Mouse (Mus musculus) CH12.LX (cell line): ENCODE results near the gene Pafah1b2. TPM values are rescaled to one million over a fixed set of nuclear protein-coding genes. Genes with fewer than 3 reads are reported as not detected.
A peak's percentile ranks its signal among the peaks of the same experiment; 100 is the strongest.

Source experiments
- DNase-seq: peaks from one replicate; pipeline ENCODE4 v3.0.0-alpha.2; 2013; ENCODE audit errors: extremely low read depth
- H3K27ac ChIP-seq: 2 replicates; pipeline ENCODE4 v1.5.1; 2012; ENCODE audit warnings: low read depth, mild to moderate bottlenecking, control low read depth, moderate library complexity; ENCODE audit not compliant: insufficient read depth
- H3K27me3 ChIP-seq: replicated peaks from 2 replicates; pipeline ENCODE3; 2012; ENCODE audit warnings: inconsistent platforms
- H3K36me3 ChIP-seq, 2 experiments: replicated peaks in 1 of 2; 2 replicates each; pipeline versions ENCODE3 to v1.6.1; 2012; ENCODE audit warnings: inconsistent platforms in 1 of 2, low read length in 1 of 2, mild to moderate bottlenecking in 1 of 2, mixed read lengths in 1 of 2, moderate library complexity in 1 of 2; ENCODE audit not compliant: control insufficient read depth in 1 of 2, insufficient read depth in 1 of 2
- H3K4me1 ChIP-seq, 2 experiments: 2 replicates each; pipeline ENCODE4 v1.6.1; 2012; ENCODE audit warnings: inconsistent platforms in 1 of 2, moderate library complexity in 1 of 2; ENCODE audit not compliant: insufficient read depth in 2 of 2, control insufficient read depth in 1 of 2
- H3K4me2 ChIP-seq: 2 replicates; pipeline ENCODE4 v1.6.1; 2012; ENCODE audit warnings: low read depth, mild to moderate bottlenecking, control low read depth; ENCODE audit not compliant: poor library complexity, insufficient read depth, severe bottlenecking
- H3K4me3 ChIP-seq, 3 experiments: fragments of 150-350 bp in 1 of 3; sonication (generic) in 1 of 3; replicated peaks in 1 of 3; 2 replicates each; pipeline versions ENCODE3 to v1.5.1; 2011 to 2012; ENCODE audit warnings: low read depth in 2 of 3, low read length in 2 of 3, mild to moderate bottlenecking in 2 of 3, moderate library complexity in 2 of 3, control low read depth in 1 of 3, improper control_type of control experiment in 1 of 3, inconsistent platforms in 1 of 3, mixed read lengths in 1 of 3; ENCODE audit not compliant: poor library complexity in 1 of 3
- H3K79me2 ChIP-seq: replicated peaks from 2 replicates; pipeline ENCODE4 v1.6.1; 2012; ENCODE audit warnings: mild to moderate bottlenecking, moderate library complexity; ENCODE audit not compliant: control insufficient read depth, poor library complexity, insufficient read depth, severe bottlenecking; ENCODE audit errors: extremely low read depth
- H3K9ac ChIP-seq: 2 replicates; pipeline ENCODE4 v1.6.1; 2012; ENCODE audit warnings: low read depth, mild to moderate bottlenecking, control low read depth, moderate library complexity; ENCODE audit not compliant: insufficient read depth
- H3K9me3 ChIP-seq: replicated peaks from 2 replicates; pipeline ENCODE3; 2012; ENCODE audit warnings: low read length, inconsistent platforms, mixed read lengths
- BHLHE40 ChIP-seq: IDR thresholded peaks from 2 replicates; pipeline ENCODE4 v1.6.1; 2011; ENCODE audit warnings: mild to moderate bottlenecking, low read depth, low read length, improper control_type of control experiment
- E2F4 ChIP-seq: IDR thresholded peaks from 2 replicates; pipeline ENCODE4 v1.6.1; 2011; ENCODE audit warnings: low read depth, low read length, improper control_type of control experiment; ENCODE audit not compliant: insufficient replicate concordance
- ELF1 ChIP-seq: IDR thresholded peaks from 2 replicates; pipeline ENCODE4 v1.6.1; 2014; ENCODE audit warnings: low read depth, mild to moderate bottlenecking, inconsistent platforms, low read length, improper control_type of control experiment
- EP300 ChIP-seq: IDR thresholded peaks from 2 replicates; pipeline ENCODE4 v1.6.1; 2011; ENCODE audit warnings: low read length, improper control_type of control experiment
- GABPA ChIP-seq: IDR thresholded peaks from 2 replicates; pipeline ENCODE4 v1.6.1; 2012; ENCODE audit warnings: low read depth, low read length, improper control_type of control experiment, inconsistent platforms; ENCODE audit not compliant: insufficient replicate concordance
- HCFC1 ChIP-seq: IDR thresholded peaks from 2 replicates; pipeline ENCODE4 v1.6.1; 2012; ENCODE audit warnings: low read depth, mild to moderate bottlenecking, inconsistent platforms, low read length, improper control_type of control experiment
- IRF4 ChIP-seq: IDR thresholded peaks from 2 replicates; pipeline ENCODE4 v1.6.1; 2014; ENCODE audit warnings: low read depth, mild to moderate bottlenecking, inconsistent platforms, low read length, improper control_type of control experiment
- JUN ChIP-seq: IDR thresholded peaks from 2 replicates; pipeline ENCODE4 v1.6.1; 2011; ENCODE audit warnings: low read depth, mild to moderate bottlenecking, low read length, improper control_type of control experiment, moderate library complexity; ENCODE audit not compliant: insufficient read depth
- KAT2A ChIP-seq: IDR thresholded peaks from 2 replicates; pipeline ENCODE4 v1.6.1; 2012; ENCODE audit warnings: low read length, improper control_type of control experiment, inconsistent platforms; ENCODE audit not compliant: insufficient replicate concordance
- MAFK ChIP-seq: IDR thresholded peaks from 2 replicates; pipeline ENCODE4 v1.6.1; 2011; ENCODE audit warnings: low read length, improper control_type of control experiment; ENCODE audit not compliant: insufficient replicate concordance
- MAX ChIP-seq: IDR thresholded peaks from 2 replicates; pipeline ENCODE4 v1.6.1; 2011; ENCODE audit warnings: low read length, improper control_type of control experiment
- MEF2A ChIP-seq: IDR thresholded peaks from 2 replicates; pipeline ENCODE4 v1.6.1; 2014; ENCODE audit warnings: low read depth, mild to moderate bottlenecking, inconsistent platforms, low read length, improper control_type of control experiment, borderline replicate concordance
- MXI1 ChIP-seq: IDR thresholded peaks from 2 replicates; pipeline ENCODE4 v1.6.1; 2011; ENCODE audit warnings: mild to moderate bottlenecking, low read depth, low read length, improper control_type of control experiment
- MYC ChIP-seq: IDR thresholded peaks from 2 replicates; pipeline ENCODE4 v1.6.1; 2011; ENCODE audit warnings: low read depth, mild to moderate bottlenecking, improper control_type of control experiment, low read length
- NRF1 ChIP-seq: IDR thresholded peaks from 2 replicates; pipeline ENCODE4 v1.6.1; 2014; ENCODE audit warnings: low read depth, mild to moderate bottlenecking, inconsistent platforms, low read length, improper control_type of control experiment, moderate library complexity
- PAX5 ChIP-seq: IDR thresholded peaks from 2 replicates; pipeline ENCODE4 v1.6.1; 2012; ENCODE audit warnings: low read length, inconsistent platforms, mixed read lengths
- POLR2AphosphoS2 ChIP-seq: IDR thresholded peaks from 2 replicates; pipeline ENCODE4 v1.6.1; 2011; ENCODE audit warnings: low read depth, low read length, improper control_type of control experiment
- RCOR1 ChIP-seq: conservative IDR thresholded peaks from 2 replicates; pipeline ENCODE4 v1.6.1; 2012; ENCODE audit warnings: low read depth, mild to moderate bottlenecking, inconsistent platforms, low read length, improper control_type of control experiment
- SMC3 ChIP-seq: IDR thresholded peaks from 2 replicates; pipeline ENCODE4 v1.6.1; 2011; ENCODE audit warnings: low read depth, low read length, improper control_type of control experiment
- TCF12 ChIP-seq: IDR thresholded peaks from 2 replicates; pipeline ENCODE4 v1.6.1; 2014; ENCODE audit warnings: low read depth, mild to moderate bottlenecking, inconsistent platforms, low read length, improper control_type of control experiment
- UBTF ChIP-seq: IDR thresholded peaks from 2 replicates; pipeline ENCODE4 v1.6.1; 2012; ENCODE audit warnings: low read depth, mild to moderate bottlenecking, inconsistent platforms, low read length, improper control_type of control experiment, moderate library complexity
- USF1 ChIP-seq: IDR thresholded peaks from 2 replicates; pipeline ENCODE4 v1.6.1; 2014; ENCODE audit warnings: low read depth, mild to moderate bottlenecking, inconsistent platforms, low read length, improper control_type of control experiment
- ZC3H11A ChIP-seq: IDR thresholded peaks from 2 replicates; pipeline ENCODE4 v1.6.1; 2012; ENCODE audit warnings: low read depth, mild to moderate bottlenecking, inconsistent platforms, low read length, improper control_type of control experiment
- ZKSCAN1 ChIP-seq: IDR thresholded peaks from 2 replicates; pipeline ENCODE4 v1.6.1; 2012; ENCODE audit warnings: low read depth, inconsistent platforms, low read length, improper control_type of control experiment, borderline replicate concordance
- dilution Hi-C: fragments of 300-500 bp; cut with MboI; formaldehyde crosslinking; loops from 2 replicates; pipeline ENCODE4 v1.14.3; 2020; ENCODE audit warnings: low sequenced_read_pairs; ENCODE audit not compliant: extremely low pct_unique_long_range_greater_than_20kb, extremely low pct_ligation_motif_present
- in situ Hi-C: fragments of 300-500 bp; cut with MboI; formaldehyde crosslinking; loops from 3 replicates; pipeline ENCODE4 v1.14.3; 2019; ENCODE audit warnings: low sequenced_read_pairs, low pct_ligation_motif_present, low pct_unique_long_range_greater_than_20kb, mixed read lengths
- polyA plus RNA-seq: library from polyadenylated mRNA; unstranded; fragments of >175 nt; gene quantifications from 2 replicates; pipeline ENCODE4 v1.2.1, GENCODE M21; 2012; ENCODE audit warnings: low read depth; ENCODE audit not compliant: insufficient read length
- total RNA-seq, 2 experiments: library from RNA; depleted of rRNA; stranded (reverse); fragments of 300-350 nt in 1 of 2; fragments of >200 nt in 1 of 2; gene quantifications; 2 replicates each; pipeline ENCODE4 v1.2.3; 2012 to 2014

Pafah1b2 gene
- total and polyA plus RNA-seq, 3 experiments = 94.8 to 122 (median 109) TPM

DNA sequence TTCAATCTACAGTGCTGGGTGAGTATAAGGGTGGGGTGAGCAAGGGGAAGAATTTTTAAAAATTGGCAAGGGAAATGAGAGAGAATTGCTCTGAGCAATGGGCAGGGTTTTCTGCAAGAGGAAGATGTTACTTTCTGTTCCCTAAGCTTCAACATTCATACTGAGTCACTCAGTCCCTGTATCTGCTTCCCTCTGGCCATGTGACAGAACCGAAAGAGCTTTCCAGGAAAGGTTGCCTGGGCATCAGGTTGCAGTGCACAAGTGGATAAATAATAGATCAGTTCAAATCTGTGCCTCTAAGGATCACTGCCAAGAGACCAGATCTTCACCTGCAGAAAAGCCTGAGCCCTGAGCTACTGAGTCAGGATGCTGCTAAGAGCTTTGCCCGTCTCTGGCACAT is 50.6 kb downstream of the Pafah1b2 start:
- H3K4me3 ChIP-seq = no peak overlapping the region
- TF ChIP-seq MAX = 0 out of 2 replicates have a peak, but pooled peaks have one; percentile 20
- peak; percentile 31; the same call in 1 of the 2 replicates for TF ChIP-seq POLR2AphosphoS2
- TF ChIP-seq PAX5 = no peak
- TF ChIP-seq NRF1 = no peak
- no peak for TF ChIP-seq ZC3H11A
- TF ChIP-seq IRF4 = peak; percentile 69
- TF ChIP-seq USF1 = peak; percentile 30; the same call in 1 of the 2 replicates
- TF ChIP-seq GABPA = no peak
- no peak for TF ChIP-seq ZKSCAN1
- 0 out of 2 replicates have a peak, but pooled peaks have one; percentile 10 for TF ChIP-seq BHLHE40
- peak; percentile 72 for TF ChIP-seq EP300
- TF ChIP-seq, all 38 proteins: peak for 6
- H3K79me2 ChIP-seq = no peaks in the 10 kb centered on the region
- no peaks in the 10 kb centered on the region for H3K9me3 ChIP-seq
- peaks cover 2 to 53% of the 10 kb centered on the region in 2 experiments; a peak in 3 of 4 replicates for H3K4me1 ChIP-seq
- H3K9ac ChIP-seq = no peak overlapping the region
- H3K4me2 ChIP-seq = no peak overlapping the region
- in situ Hi-C loops (no loop called here), dilution Hi-C loops (no loop called here)
- peak; percentile 45 for DNase-seq
- no peak overlapping the region; the same call in 1 of the 2 replicates for H3K27ac ChIP-seq
- H3K36me3 ChIP-seq = peaks cover 39 to 78% of the 10 kb centered on the region in 2 experiments
- H3K27me3 ChIP-seq = no peaks in the 10 kb centered on the region

- no peaks in the 10 kb centered on the region for H3K27me3 ChIP-seq
- H3K4me3 ChIP-seq = no peak overlapping the region
- peaks cover 2 to 51% of the 10 kb centered on the region in 2 experiments; a peak in 3 of 4 replicates for H3K4me1 ChIP-seq
- dilution Hi-C loops (no loop called here), in situ Hi-C loops (no loop called here)
- DNase-seq = no peak
- H3K79me2 ChIP-seq = no peaks in the 10 kb centered on the region
- no peak overlapping the region for H3K27ac ChIP-seq
- H3K9ac ChIP-seq = no peak overlapping the region
- H3K36me3 ChIP-seq = peaks cover 25 to 56% of the 10 kb centered on the region in 2 experiments
- no peaks in the 10 kb centered on the region for H3K9me3 ChIP-seq
- TF ChIP-seq TCF12 = no peak
- TF ChIP-seq JUN = no peak
- no peak for TF ChIP-seq NRF1
- no peak for TF ChIP-seq RCOR1
- no peak for TF ChIP-seq MEF2A
- no peak for TF ChIP-seq HCFC1
- TF ChIP-seq ELF1 = no peak
- no peak for TF ChIP-seq UBTF
- no peak for TF ChIP-seq E2F4
- no peak for TF ChIP-seq MAFK
- TF ChIP-seq SMC3 = no peak
- no peak for TF ChIP-seq GABPA
- TF ChIP-seq MYC = no peak
- no peak for TF ChIP-seq PAX5
- TF ChIP-seq BHLHE40 = no peak
- TF ChIP-seq KAT2A = no peak
- no peak for TF ChIP-seq MXI1
- no peak overlapping the region for H3K4me2 ChIP-seq
These were observed 52.8 kb downstream of the Pafah1b2 start for GRCm38 (mm10) chr9:45959661-45960060.
